Mouse (Mus musculus) MEL (cell line): ENCODE measurements around the gene Rassf8. TPM values are rescaled to one million over a fixed set of nuclear protein-coding genes. Genes with fewer than 3 reads are reported as not detected.

Experiments used
- DNase-seq: peaks from one replicate; pipeline ENCODE4 v3.0.0; 2011; ENCODE audit warnings: low read depth, low spot score
- H3K27ac ChIP-seq: 2 replicates; pipeline ENCODE4 v1.5.1; 2012; ENCODE audit warnings: low read depth, mild to moderate bottlenecking, control low read depth, low read length, moderate library complexity; ENCODE audit not compliant: control insufficient read depth
- H3K27me3 ChIP-seq, 2 experiments: fragments of 150-350 bp in 1 of 2; sonication (generic) in 1 of 2; 2 replicates each; pipeline ENCODE4 v1.6.1; 2012; ENCODE audit warnings: low read length in 2 of 2, mild to moderate bottlenecking in 2 of 2, improper control_type of control experiment in 1 of 2, moderate library complexity in 1 of 2; ENCODE audit not compliant: insufficient read depth in 2 of 2, control insufficient read depth in 1 of 2
- H3K36me3 ChIP-seq, 2 experiments: 2 replicates each; pipeline ENCODE4 v1.6.1; 2012 to 2014; ENCODE audit warnings: low read length in 2 of 2, improper control_type of control experiment in 1 of 2, inconsistent platforms in 1 of 2, mild to moderate bottlenecking in 1 of 2; ENCODE audit not compliant: insufficient read depth in 2 of 2, control insufficient read depth in 1 of 2
- H3K4me1 ChIP-seq, 2 experiments: fragments of 150-350 bp in 1 of 2; sonication (generic) in 1 of 2; 2 replicates each; pipeline ENCODE4 v1.6.1; 2012; ENCODE audit warnings: low read length in 2 of 2, improper control_type of control experiment in 1 of 2, mild to moderate bottlenecking in 1 of 2; ENCODE audit not compliant: insufficient read depth in 2 of 2, control insufficient read depth in 1 of 2
- H3K4me3 ChIP-seq, 2 experiments: fragments of 150-350 bp in 1 of 2; sonication (generic) in 1 of 2; 2 replicates each; pipeline ENCODE4 v1.5.1; 2012; ENCODE audit warnings: low read depth in 2 of 2, low read length in 2 of 2, mild to moderate bottlenecking in 2 of 2, moderate library complexity in 2 of 2, control low read depth in 1 of 2, improper control_type of control experiment in 1 of 2; ENCODE audit not compliant: control insufficient read depth in 1 of 2, insufficient read depth in 1 of 2
- H3K79me2 ChIP-seq: 2 replicates; pipeline ENCODE4 v1.6.1; 2012; ENCODE audit warnings: mild to moderate bottlenecking, low read length, moderate library complexity; ENCODE audit not compliant: control insufficient read depth, poor library complexity, insufficient read depth
- H3K9ac ChIP-seq: 2 replicates; pipeline ENCODE4 v1.6.1; 2012; ENCODE audit warnings: low read depth, mild to moderate bottlenecking, control low read depth, low read length, moderate library complexity; ENCODE audit not compliant: control insufficient read depth, poor library complexity, severe bottlenecking
- H3K9me3 ChIP-seq: fragments of 150-350 bp; sonication (generic); replicated peaks from 2 replicates; pipeline ENCODE4 v1.6.1; 2012; ENCODE audit warnings: mild to moderate bottlenecking, low read length, improper control_type of control experiment, moderate library complexity; ENCODE audit not compliant: insufficient read depth
- CHD2 ChIP-seq: IDR thresholded peaks from 2 replicates; pipeline ENCODE4 v1.6.1; 2011; ENCODE audit warnings: low read length, improper control_type of control experiment
- CTCF ChIP-seq, 3 experiments: IDR thresholded peaks in 2 of 3; conservative IDR thresholded peaks in 1 of 3; 2 replicates each; pipeline ENCODE4 v1.5.1; 2011 to 2012; ENCODE audit warnings: low read length in 3 of 3, low read depth in 2 of 3, mild to moderate bottlenecking in 2 of 3, improper control_type of control experiment in 1 of 3, inconsistent platforms in 1 of 3, mixed read lengths in 1 of 3, moderate library complexity in 1 of 3; ENCODE audit not compliant: control insufficient read depth in 1 of 3, insufficient read depth in 1 of 3, poor library complexity in 1 of 3, severe bottlenecking in 1 of 3
- GABPA ChIP-seq: IDR thresholded peaks from 2 replicates; pipeline ENCODE4 v1.6.1; 2012; ENCODE audit warnings: low read depth, mild to moderate bottlenecking, inconsistent platforms, low read length, improper control_type of control experiment, moderate library complexity
- KAT2A ChIP-seq: conservative IDR thresholded peaks from 2 replicates; pipeline ENCODE4 v1.6.1; 2012; ENCODE audit warnings: low read depth, low read length, improper control_type of control experiment, inconsistent platforms
- MAX ChIP-seq: IDR thresholded peaks from 2 replicates; pipeline ENCODE4 v1.6.1; 2011; ENCODE audit warnings: low read length, improper control_type of control experiment
- MEF2A ChIP-seq: IDR thresholded peaks from 2 replicates; pipeline ENCODE4 v1.6.1; 2014; ENCODE audit warnings: low read depth, mild to moderate bottlenecking, inconsistent platforms, low read length, improper control_type of control experiment; ENCODE audit not compliant: poor library complexity, insufficient replicate concordance, severe bottlenecking; ENCODE audit errors: extremely low read depth
- MXI1 ChIP-seq: IDR thresholded peaks from 2 replicates; pipeline ENCODE4 v1.6.1; 2011; ENCODE audit warnings: mild to moderate bottlenecking, low read depth, low read length, improper control_type of control experiment
- RAD21 ChIP-seq: IDR thresholded peaks from 2 replicates; pipeline ENCODE4 v1.6.1; 2011; ENCODE audit warnings: mild to moderate bottlenecking, low read depth, low read length, improper control_type of control experiment
- RCOR1 ChIP-seq: IDR thresholded peaks from 2 replicates; pipeline ENCODE4 v1.6.1; 2012; ENCODE audit warnings: low read depth, mild to moderate bottlenecking, inconsistent platforms, low read length, improper control_type of control experiment
- SIN3A ChIP-seq: IDR thresholded peaks from 2 replicates; pipeline ENCODE4 v1.6.1; 2012; ENCODE audit warnings: low read length, improper control_type of control experiment, inconsistent platforms
- TAL1 ChIP-seq: IDR thresholded peaks from 2 replicates; pipeline ENCODE4 v1.6.1; 2012; ENCODE audit warnings: mild to moderate bottlenecking, inconsistent platforms, low read length, moderate library complexity, mixed read lengths
- TBP ChIP-seq: IDR thresholded peaks from 2 replicates; pipeline ENCODE4 v1.8.0; 2011; ENCODE audit warnings: low read depth, low read length, improper control_type of control experiment
- USF1 ChIP-seq: IDR thresholded peaks from 2 replicates; pipeline ENCODE4 v1.6.1; 2014; ENCODE audit warnings: low read depth, mild to moderate bottlenecking, inconsistent platforms, low read length, improper control_type of control experiment, moderate library complexity
- polyA plus RNA-seq, 2 experiments: library from polyadenylated mRNA; stranded (reverse) in 1 of 2; unstranded in 1 of 2; fragments of >175 nt in 1 of 2; fragments of >200 nt in 1 of 2; gene quantifications; 2 replicates each; pipeline versions ENCODE4 v1.2.1 to v1.2.4; 2012; ENCODE audit warnings: low replicate concordance in 2 of 2, low read depth in 1 of 2; ENCODE audit not compliant: insufficient read length in 2 of 2, insufficient read depth in 1 of 2, missing spikeins in 1 of 2
- total RNA-seq: library from RNA; depleted of rRNA; stranded (reverse); fragments of 300-350 nt; gene quantifications from 2 replicates; pipeline ENCODE4 v1.2.3, GENCODE M21; 2012

Gene Rassf8
- total and polyA plus RNA-seq, 3 experiments, result not detected

- Histone ChIP-seq H3K4me3 (no peak overlapping the region), H3K27ac (no peak overlapping the region), H3K9me3 (no peaks in the 10 kb centered on the region), H3K27me3 (no peaks in the 10 kb centered on the region), H3K9ac (no peak overlapping the region)
- no peak for TF ChIP-seq GABPA
- TF ChIP-seq, all 39 proteins: peak for 0
- DNase-seq, result no peak
- no peaks in the 10 kb centered on the region for H3K79me2 ChIP-seq
- no peaks in the 10 kb centered on the region; a peak in 1 of 4 replicates for H3K4me1 ChIP-seq
- H3K36me3 ChIP-seq, result no peaks in the 10 kb centered on the region
These were observed 23.3 kb downstream of the Rassf8 start for GRCm38 (mm10) chr6:145769855-145770254.

GRCm38 (mm10) chr6:145770272-145771000 is 23.9 kb downstream of the Rassf8 start:
- DNase-seq, result no peak

GRCm38 (mm10) chr6:145774436-145774835 is 27.9 kb downstream of the Rassf8 start:
- no peaks in the 10 kb centered on the region for H3K36me3 ChIP-seq
- H3K27me3 ChIP-seq, result no peaks in the 10 kb centered on the region; a peak in 1 of 4 replicates
- TF ChIP-seq RAD21 (no peak), MXI1 (no peak)
- TF ChIP-seq, all 39 proteins: peak for 0
- Histone ChIP-seq H3K9ac (no peak overlapping the region), H3K27ac (no peak overlapping the region), H3K4me3 (no peak overlapping the region), H3K79me2 (no peaks in the 10 kb centered on the region), H3K4me1 (no peaks in the 10 kb centered on the region), H3K9me3 (no peaks in the 10 kb centered on the region)
- no peak for DNase-seq

More at GRCm38 (mm10) chr6:145770272-145771000, 23.9 kb downstream of the Rassf8 start:
- Histone ChIP-seq H3K9ac (no peak overlapping the region), H3K27ac (no peak overlapping the region), H3K79me2 (no peaks in the 10 kb centered on the region), H3K36me3 (no peaks in the 10 kb centered on the region), H3K9me3 (no peaks in the 10 kb centered on the region), H3K27me3 (no peaks in the 10 kb centered on the region), H3K4me3 (no peak overlapping the region), H3K4me1 (no peaks in the 10 kb centered on the region; a peak in 1 of 4 replicates)
- no peak for TF ChIP-seq RAD21
- no peak for TF ChIP-seq MAX
- TF ChIP-seq RCOR1, result no peak
- no peak for TF ChIP-seq GABPA
- no peak for TF ChIP-seq MEF2A
- no peak for TF ChIP-seq CHD2
- TF ChIP-seq TAL1, result no peak
- no peak for TF ChIP-seq CTCF (IDR thresholded peaks at IDR 0.05 in 2 of 3, conservative IDR thresholded peaks at IDR 0.05 in 1 of 3; ENCODE audit: control insufficient read depth in 1 of 3, insufficient read depth in 1 of 3, low read depth in 2 of 3, low read length in 3 of 3, poor library complexity in 1 of 3, severe bottlenecking in 1 of 3)
- TF ChIP-seq KAT2A, result no peak
- no peak for TF ChIP-seq SIN3A
- TF ChIP-seq USF1, result no peak
- TF ChIP-seq MXI1, result no peak
- no peak for TF ChIP-seq TBP
